In genomic region chr5:67235462-67235861, GRCm38 (mm10) we compare ENCODE assay signal across 35 mouse cellular contexts.
"Had no signal": no experiment of that assay in that cellular context is flagged by ENCODE, and none has a peak within 500 bp of the region (broad histone marks: within the 10 kb centered on the region; RNA-seq: fewer than 3 reads in every experiment).

No protein-coding gene starts in this region.

- H3K36me3 ChIP-seq: heart, embryonic 12.5 days; heart, embryonic 13.5 days; heart, embryonic 15.5 days; hindbrain, embryonic 10.5 days; hindbrain, embryonic 12.5 days; hindbrain, embryonic 13.5 days; hindbrain, embryonic 15.5 days; intestine, embryonic 15.5 days; kidney, embryonic 15.5 days had no signal

- H3K4me3 ChIP-seq: heart, embryonic 12.5 days; heart, embryonic 13.5 days; heart, embryonic 15.5 days; hindbrain, embryonic 10.5 days; hindbrain, embryonic 12.5 days; hindbrain, embryonic 13.5 days; hindbrain, embryonic 15.5 days; intestine, embryonic 15.5 days; kidney, embryonic 15.5 days; layer of hippocampus, adult 2 months; left cerebral cortex, adult 2 months had no signal

- DNase-seq: heart, postnatal 10 days; heart, postnatal 14 days; heart, postnatal 36 days; heart, postnatal 4 days; kidney, adult 11 months; kidney, adult 18-20 months; kidney, adult 2 months; kidney, adult 8-10 months; kidney, adult 9 months; kidney, postnatal 10 days; kidney, postnatal 14 days; kidney, postnatal 25 days; kidney, postnatal 36 days; kidney, postnatal 4 days; layer of hippocampus, adult 9-11 months; layer of hippocampus, postnatal 36 days had no signal

- H3K27ac ChIP-seq: heart, embryonic 13.5 days; heart, embryonic 15.5 days; hindbrain, embryonic 10.5 days; hindbrain, embryonic 12.5 days; hindbrain, embryonic 13.5 days; hindbrain, embryonic 14.5 days; hindbrain, embryonic 15.5 days; hindbrain, postnatal 0 days; intestine, embryonic 15.5 days; kidney, embryonic 15.5 days; kidney, postnatal 0 days; layer of hippocampus, adult 2 months; left cerebral cortex, adult 2 months had no signal

- ATAC-seq: hindbrain, embryonic 16.5 days; hindbrain, postnatal 0 days; inflammation-experienced regulatory T-cells, adult 6 months; intestine, embryonic 15.5 days; intestine, embryonic 16.5 days; intestine, postnatal 0 days had no signal

- H3K9ac ChIP-seq: heart, embryonic 12.5 days; heart, embryonic 13.5 days; heart, embryonic 15.5 days; hindbrain, embryonic 12.5 days; hindbrain, embryonic 13.5 days; hindbrain, embryonic 14.5 days; hindbrain, embryonic 15.5 days; intestine, embryonic 15.5 days; kidney, embryonic 15.5 days had no signal

- H3K9me3 ChIP-seq: heart, embryonic 12.5 days; heart, embryonic 13.5 days; heart, embryonic 15.5 days; hindbrain, embryonic 10.5 days; hindbrain, embryonic 12.5 days; hindbrain, embryonic 13.5 days; hindbrain, embryonic 15.5 days; intestine, embryonic 15.5 days; kidney, embryonic 15.5 days had no signal

- H3K4me2 ChIP-seq: heart, embryonic 11.5 days; heart, embryonic 12.5 days; heart, embryonic 13.5 days; heart, embryonic 15.5 days; hindbrain, embryonic 12.5 days; hindbrain, embryonic 13.5 days; hindbrain, embryonic 14.5 days; hindbrain, embryonic 15.5 days; intestine, embryonic 15.5 days; kidney, embryonic 15.5 days had no signal
